Mouse (Mus musculus): ENCODE measurements around the gene Hbp1.

- TF ChIP-seq MYOG (IDR thresholded peaks at IDR 0.05; ENCODE audit: control insufficient read depth, extremely low read depth, insufficient read length): no peak
- TF ChIP-seq CTCF (IDR thresholded peaks at IDR 0.05; ENCODE audit: control insufficient read depth, insufficient read depth, insufficient read length): no peak
- TF ChIP-seq FOSL1 (IDR thresholded peaks at IDR 0.05; ENCODE audit: insufficient read depth, low read length, poor library complexity, severe bottlenecking): no peak
- TF ChIP-seq MAX (IDR thresholded peaks at IDR 0.05): no peak
- TF ChIP-seq MYOD1 (IDR thresholded peaks at IDR 0.05; ENCODE audit: control insufficient read depth, insufficient read length, low read depth): no peak
- TF ChIP-seq USF1 (IDR thresholded peaks at IDR 0.05; ENCODE audit: low read depth): no peak
- no peak for TF ChIP-seq CEBPB (IDR thresholded peaks at IDR 0.05; ENCODE audit: low read depth)
These were observed 54.0 kb downstream of the Hbp1 start for GRCm38 (mm10) chr12:31896295-31896694.

All from C2C12 (cell line).